ENCODE assay signal across 20 mouse cellular contexts in genomic region chr6:38779411-38779810, GRCm38 (mm10).
A peak's percentile ranks its signal among the peaks of the same experiment; 100 is the strongest.
DNase-seq lines count a peak whose midpoint lies in the region; ATAC-seq and TF ChIP-seq lines count a peak whose summit lies in the region.
"Had no signal": no experiment of that assay in that cellular context is flagged by ENCODE, and none has a peak within 500 bp of the region (broad histone marks: within the 10 kb centered on the region; RNA-seq: fewer than 3 reads in every experiment).

No protein-coding gene starts in this region.

- no peak for DNase-seq in heart, adult 18-20 months
- no peak for DNase-seq in G1E (ENCODE audit: low spot score)
- no peak for DNase-seq in kidney, adult 11 months
- DNase-seq in left cerebral cortex, adult 9 months (ENCODE audit: low spot score in 2 of 2): no peak
- DNase-seq: adrenal gland, postnatal 36 days; cerebellum, adult 18-20 months; cerebellum, postnatal 36 days; heart, postnatal 10 days; right cerebral cortex, postnatal 25 days had no signal

- H3K9ac ChIP-seq in heart, embryonic 13.5 days: no peak overlapping the region
- H3K9ac ChIP-seq in liver, embryonic 15.5 days: peak overlapping the region; percentile 1; the same call in 1 of the 2 replicates
- H3K9ac ChIP-seq: embryonic facial prominence, embryonic 15.5 days; forebrain, embryonic 13.5 days; hindbrain, embryonic 14.5 days; limb, embryonic 12.5 days; midbrain, embryonic 15.5 days; stomach, embryonic 15.5 days had no signal

- no peaks in the 10 kb centered on the region for H3K9me3 ChIP-seq in heart, embryonic 13.5 days
- H3K9me3 ChIP-seq in G1E (replicated peaks): no peaks in the 10 kb centered on the region
- H3K9me3 ChIP-seq in liver, embryonic 15.5 days (replicated peaks): no peaks in the 10 kb centered on the region
- H3K9me3 ChIP-seq: embryonic facial prominence, embryonic 15.5 days; forebrain, embryonic 13.5 days; limb, embryonic 12.5 days; megakaryocyte, embryonic 14.5 days; midbrain, embryonic 15.5 days; stomach, embryonic 15.5 days had no signal

- TF ChIP-seq CTCF in G1E (IDR thresholded peaks at IDR 0.05; ENCODE audit: low read depth, low read length): no peak

- no peaks in the 10 kb centered on the region for H3K27me3 ChIP-seq in heart, embryonic 13.5 days (replicated peaks)
- H3K27me3 ChIP-seq in G1E (ENCODE audit: insufficient read depth, low read length): no peaks in the 10 kb centered on the region
- no peaks in the 10 kb centered on the region for H3K27me3 ChIP-seq in liver, embryonic 15.5 days
- H3K27me3 ChIP-seq: embryonic facial prominence, embryonic 15.5 days; forebrain, embryonic 13.5 days; limb, embryonic 12.5 days; megakaryocyte, embryonic 14.5 days; midbrain, embryonic 15.5 days; stomach, embryonic 15.5 days had no signal

- 76% methylated on average over 7 of the region's 7 CpGs for WGBS in heart, embryonic 13.5 days
- WGBS in liver, embryonic 15.5 days (ENCODE audit: insufficient replicate concordance): 87% methylated on average over 7 of the region's 7 CpGs

- no peak overlapping the region for H3K4me3 ChIP-seq in heart, embryonic 13.5 days
- peak overlapping the region; percentile 62; the same call in 1 of the 2 replicates for H3K4me3 ChIP-seq in G1E (ENCODE audit: low read depth, low read length)
- no peak overlapping the region for H3K4me3 ChIP-seq in liver, embryonic 15.5 days (replicated peaks)
- H3K4me3 ChIP-seq: embryonic facial prominence, embryonic 15.5 days; forebrain, embryonic 13.5 days; limb, embryonic 12.5 days; megakaryocyte, embryonic 14.5 days; midbrain, embryonic 15.5 days; stomach, embryonic 15.5 days had no signal

- H3K36me3 ChIP-seq in heart, embryonic 13.5 days: no peaks in the 10 kb centered on the region
- H3K36me3 ChIP-seq in G1E (replicated peaks): peaks cover 6% of the 10 kb centered on the region
- H3K36me3 ChIP-seq in liver, embryonic 15.5 days (replicated peaks): peaks cover 29% of the 10 kb centered on the region
- H3K36me3 ChIP-seq: embryonic facial prominence, embryonic 15.5 days; midbrain, embryonic 15.5 days; stomach, embryonic 15.5 days had no signal

- peaks cover 24% of the 10 kb centered on the region for H3K4me1 ChIP-seq in heart, embryonic 13.5 days
- H3K4me1 ChIP-seq in G1E (ENCODE audit: insufficient read depth, low read depth, low read length): peaks cover 58% of the 10 kb centered on the region
- H3K4me1 ChIP-seq in liver, embryonic 15.5 days (replicated peaks): peaks cover 39% of the 10 kb centered on the region
- H3K4me1 ChIP-seq: forebrain, embryonic 13.5 days; stomach, embryonic 15.5 days had no signal

- 0 out of 2 replicates have a peak overlapping the region, but pooled peaks have one; percentile 10 for H3K27ac ChIP-seq in heart, embryonic 13.5 days (replicated peaks)
- H3K27ac ChIP-seq in liver, embryonic 15.5 days (replicated peaks): peak overlapping the region; percentile 66
- H3K27ac ChIP-seq: embryonic facial prominence, embryonic 15.5 days; forebrain, embryonic 13.5 days; hindbrain, embryonic 14.5 days; kidney, postnatal 0 days; limb, embryonic 12.5 days; midbrain, embryonic 15.5 days; stomach, embryonic 15.5 days had no signal

- no peak overlapping the region for H3K4me2 ChIP-seq in heart, embryonic 13.5 days
- peak overlapping the region; percentile 38 for H3K4me2 ChIP-seq in liver, embryonic 15.5 days
- H3K4me2 ChIP-seq: embryonic facial prominence, embryonic 15.5 days; forebrain, embryonic 13.5 days; hindbrain, embryonic 14.5 days; limb, embryonic 12.5 days; midbrain, embryonic 15.5 days; stomach, embryonic 15.5 days had no signal

- no peak for ATAC-seq in heart, embryonic 13.5 days (ENCODE audit: extremely low read depth, insufficient number of reproducible peaks, low FRiP score, low TSS enrichment)
- no peak for ATAC-seq in G1E (ENCODE audit: extremely low read depth, insufficient number of reproducible peaks, low FRiP score, poor library complexity, severe bottlenecking)
- peak; percentile 60 for ATAC-seq in erythroblast, adult 5-6 weeks (replicated peaks; ENCODE audit: low FRiP score, poor library complexity, severe bottlenecking)
- ATAC-seq in liver, embryonic 15.5 days (ENCODE audit: insufficient read depth): peak; percentile 21; the same call in 1 of the 2 replicates
- ATAC-seq: forebrain, embryonic 13.5 days; midbrain, embryonic 15.5 days had no signal

Comparison
In these comparisons a context has a peak if more than half of its experiments do, and no peak if none do; other contexts are left out.
1. ATAC-seq: peak in erythroblast, adult 5-6 weeks (single experiment) and liver, embryonic 15.5 days (single experiment); none in heart, embryonic 13.5 days (single experiment) and G1E (single experiment).